Mouse (Mus musculus): ENCODE data around the gene Agbl4. TPM values are rescaled to one million over a fixed set of nuclear protein-coding genes. Genes with fewer than 3 reads are reported as not detected.

Gene Agbl4
- polyA plus RNA-seq, 1 experiment from 2014 or later = 0.81 TPM

GRCm38 (mm10) chr4:111255499-111255898 is 858.0 kb downstream of the Agbl4 start:
- Histone ChIP-seq H3K9ac (ENCODE audit: low read depth, low read length) (no peak overlapping the region), H3K36me3 (ENCODE audit: control insufficient read depth, insufficient read depth, low read length) (no peaks in the 10 kb centered on the region), H3K9me3 (ENCODE audit: control insufficient read depth, low read length) (no peaks in the 10 kb centered on the region), H3K27ac (replicated peaks; ENCODE audit: low read depth, low read length) (no peak overlapping the region), H3K4me2 (ENCODE audit: low read depth, low read length) (no peak overlapping the region), H3K4me3 (ENCODE audit: low read depth, low read length) (no peak overlapping the region), H3K27me3 (replicated peaks; ENCODE audit: control insufficient read depth, insufficient read depth, low read length) (no peaks in the 10 kb centered on the region), H3K4me1 (ENCODE audit: control insufficient read depth, insufficient read depth, low read length) (no peaks in the 10 kb centered on the region)
- 49% methylated on average over 4 of the region's 4 CpGs for WGBS
- ATAC-seq (ENCODE audit: low read depth) = no peak
- no peak for DNase-seq (ENCODE audit: low spot score)

- Histone ChIP-seq H3K9ac (ENCODE audit: low read depth, low read length) (no peak overlapping the region), H3K4me2 (ENCODE audit: low read depth, low read length) (no peak overlapping the region), H3K4me3 (ENCODE audit: low read depth, low read length) (no peak overlapping the region), H3K27me3 (replicated peaks; ENCODE audit: control insufficient read depth, insufficient read depth, low read length) (no peaks in the 10 kb centered on the region), H3K27ac (replicated peaks; ENCODE audit: low read depth, low read length) (no peak overlapping the region), H3K9me3 (ENCODE audit: control insufficient read depth, low read length) (no peaks in the 10 kb centered on the region), H3K4me1 (ENCODE audit: control insufficient read depth, insufficient read depth, low read length) (no peaks in the 10 kb centered on the region), H3K36me3 (ENCODE audit: control insufficient read depth, insufficient read depth, low read length) (no peaks in the 10 kb centered on the region)
- no peak for DNase-seq (ENCODE audit: low spot score)
- ATAC-seq (ENCODE audit: low read depth) = no peak
These were observed 859.5 kb downstream of the Agbl4 start for GRCm38 (mm10) chr4:111256931-111257330.

- H3K4me1 ChIP-seq (ENCODE audit: control insufficient read depth, insufficient read depth, low read length) = no peaks in the 10 kb centered on the region
- H3K4me3 ChIP-seq (ENCODE audit: low read depth, low read length) = no peak overlapping the region
- ATAC-seq (ENCODE audit: low read depth) (no peak), DNase-seq (ENCODE audit: low spot score) (no peak)
- H3K4me2 ChIP-seq (ENCODE audit: low read depth, low read length) = no peak overlapping the region
- no peak overlapping the region for H3K9ac ChIP-seq (ENCODE audit: low read depth, low read length)
- WGBS = 75% methylated on average over 2 of the region's 2 CpGs
- no peaks in the 10 kb centered on the region for H3K36me3 ChIP-seq (ENCODE audit: control insufficient read depth, insufficient read depth, low read length)
- no peaks in the 10 kb centered on the region for H3K27me3 ChIP-seq (replicated peaks; ENCODE audit: control insufficient read depth, insufficient read depth, low read length)
- no peaks in the 10 kb centered on the region for H3K9me3 ChIP-seq (ENCODE audit: control insufficient read depth, low read length)
- no peak overlapping the region for H3K27ac ChIP-seq (replicated peaks; ENCODE audit: low read depth, low read length)
These were observed 883.5 kb downstream of the Agbl4 start for GRCm38 (mm10) chr4:111280936-111281335.

- Histone ChIP-seq H3K4me1 (ENCODE audit: control insufficient read depth, insufficient read depth, low read length) (no peaks in the 10 kb centered on the region), H3K27ac (replicated peaks; ENCODE audit: low read depth, low read length) (no peak overlapping the region), H3K4me3 (ENCODE audit: low read depth, low read length) (no peak overlapping the region), H3K4me2 (ENCODE audit: low read depth, low read length) (no peak overlapping the region), H3K9ac (ENCODE audit: low read depth, low read length) (no peak overlapping the region), H3K27me3 (replicated peaks; ENCODE audit: control insufficient read depth, insufficient read depth, low read length) (no peaks in the 10 kb centered on the region), H3K36me3 (ENCODE audit: control insufficient read depth, insufficient read depth, low read length) (no peaks in the 10 kb centered on the region), H3K9me3 (ENCODE audit: control insufficient read depth, low read length) (no peaks in the 10 kb centered on the region)
- 87% methylated on average over 4 of the region's 4 CpGs for WGBS
- ATAC-seq (ENCODE audit: low read depth) (no peak), DNase-seq (ENCODE audit: low spot score) (no peak)
These were observed 884.4 kb downstream of the Agbl4 start for GRCm38 (mm10) chr4:111281836-111282235.

- H3K27ac ChIP-seq (replicated peaks; ENCODE audit: low read depth, low read length) = no peak overlapping the region
- ATAC-seq (ENCODE audit: low read depth) (peak; percentile 30; the same call in 1 of the 2 replicates), DNase-seq (ENCODE audit: low spot score) (no peak)
- H3K4me3 ChIP-seq (ENCODE audit: low read depth, low read length) = no peak overlapping the region
- H3K9ac ChIP-seq (ENCODE audit: low read depth, low read length) = no peak overlapping the region
- WGBS = 72% methylated on average over 2 of the region's 2 CpGs
- H3K4me1 ChIP-seq (ENCODE audit: control insufficient read depth, insufficient read depth, low read length) = no peaks in the 10 kb centered on the region
- no peaks in the 10 kb centered on the region for H3K27me3 ChIP-seq (replicated peaks; ENCODE audit: control insufficient read depth, insufficient read depth, low read length)
- H3K36me3 ChIP-seq (ENCODE audit: control insufficient read depth, insufficient read depth, low read length) = no peaks in the 10 kb centered on the region
- no peaks in the 10 kb centered on the region for H3K9me3 ChIP-seq (ENCODE audit: control insufficient read depth, low read length)
- H3K4me2 ChIP-seq (ENCODE audit: low read depth, low read length) = no peak overlapping the region
These were observed 887.2 kb downstream of the Agbl4 start for GRCm38 (mm10) chr4:111284625-111285024.

GRCm38 (mm10) chr4:111294528-111295241 is 897.2 kb downstream of the Agbl4 start:
- Histone ChIP-seq H3K36me3 (ENCODE audit: control insufficient read depth, insufficient read depth, low read length) (no peaks in the 10 kb centered on the region), H3K27me3 (replicated peaks; ENCODE audit: control insufficient read depth, insufficient read depth, low read length) (no peaks in the 10 kb centered on the region), H3K9me3 (ENCODE audit: control insufficient read depth, low read length) (no peaks in the 10 kb centered on the region), H3K4me1 (ENCODE audit: control insufficient read depth, insufficient read depth, low read length) (peaks cover 6% of the 10 kb centered on the region), H3K4me3 (ENCODE audit: low read depth, low read length) (no peak overlapping the region), H3K4me2 (ENCODE audit: low read depth, low read length) (no peak overlapping the region), H3K9ac (ENCODE audit: low read depth, low read length) (no peak overlapping the region), H3K27ac (replicated peaks; ENCODE audit: low read depth, low read length) (no peak overlapping the region)
- DNase-seq (ENCODE audit: low spot score) (no peak), ATAC-seq (ENCODE audit: low read depth) (no peak)
- 63% methylated on average over 3 of the region's 3 CpGs for WGBS

- DNase-seq (ENCODE audit: low spot score) (no peak), ATAC-seq (ENCODE audit: low read depth) (no peak)
- H3K9me3 ChIP-seq (ENCODE audit: control insufficient read depth, low read length) = peaks cover 12% of the 10 kb centered on the region
- no peak overlapping the region for H3K4me2 ChIP-seq (ENCODE audit: low read depth, low read length)
- H3K27me3 ChIP-seq (replicated peaks; ENCODE audit: control insufficient read depth, insufficient read depth, low read length) = no peaks in the 10 kb centered on the region
- H3K4me1 ChIP-seq (ENCODE audit: control insufficient read depth, insufficient read depth, low read length) = no peaks in the 10 kb centered on the region
- no peak overlapping the region for H3K9ac ChIP-seq (ENCODE audit: low read depth, low read length)
- H3K27ac ChIP-seq (replicated peaks; ENCODE audit: low read depth, low read length) = no peak overlapping the region
- H3K4me3 ChIP-seq (ENCODE audit: low read depth, low read length) = no peak overlapping the region
- H3K36me3 ChIP-seq (ENCODE audit: control insufficient read depth, insufficient read depth, low read length) = no peaks in the 10 kb centered on the region
- whole genome bisulfite sequencing = 81% methylated on average over 1 of the region's 1 CpGs
These were observed 909.1 kb downstream of the Agbl4 start for GRCm38 (mm10) chr4:111306518-111306917.

- no peak for DNase-seq (ENCODE audit: low spot score)
- 65% methylated on average over 7 of the region's 7 CpGs for WGBS
These were observed 909.7 kb downstream of the Agbl4 start for GRCm38 (mm10) chr4:111307166-111307565.

GRCm38 (mm10) chr4:111307633-111308032 is 910.2 kb downstream of the Agbl4 start:
- 52% methylated on average over 5 of the region's 5 CpGs for WGBS
- Histone ChIP-seq H3K9me3 (ENCODE audit: control insufficient read depth, low read length) (peaks cover 12% of the 10 kb centered on the region), H3K4me1 (ENCODE audit: control insufficient read depth, insufficient read depth, low read length) (no peaks in the 10 kb centered on the region), H3K4me2 (ENCODE audit: low read depth, low read length) (no peak overlapping the region), H3K27ac (replicated peaks; ENCODE audit: low read depth, low read length) (no peak overlapping the region), H3K4me3 (ENCODE audit: low read depth, low read length) (no peak overlapping the region), H3K27me3 (replicated peaks; ENCODE audit: control insufficient read depth, insufficient read depth, low read length) (no peaks in the 10 kb centered on the region), H3K36me3 (ENCODE audit: control insufficient read depth, insufficient read depth, low read length) (no peaks in the 10 kb centered on the region), H3K9ac (ENCODE audit: low read depth, low read length) (no peak overlapping the region)
- ATAC-seq (ENCODE audit: low read depth) (no peak; the same call in 1 of the 2 replicates), DNase-seq (ENCODE audit: low spot score) (peak; percentile 33)

More at GRCm38 (mm10) chr4:111307166-111307565, 909.7 kb downstream of the Agbl4 start:
- Histone ChIP-seq H3K4me2 (ENCODE audit: low read depth, low read length) (no peak overlapping the region), H3K9me3 (ENCODE audit: control insufficient read depth, low read length) (peaks cover 12% of the 10 kb centered on the region), H3K9ac (ENCODE audit: low read depth, low read length) (no peak overlapping the region), H3K4me1 (ENCODE audit: control insufficient read depth, insufficient read depth, low read length) (no peaks in the 10 kb centered on the region), H3K27ac (replicated peaks; ENCODE audit: low read depth, low read length) (no peak overlapping the region), H3K36me3 (ENCODE audit: control insufficient read depth, insufficient read depth, low read length) (no peaks in the 10 kb centered on the region), H3K27me3 (replicated peaks; ENCODE audit: control insufficient read depth, insufficient read depth, low read length) (no peaks in the 10 kb centered on the region), H3K4me3 (ENCODE audit: low read depth, low read length) (no peak overlapping the region)
- ATAC-seq (ENCODE audit: low read depth) = no peak
